Mouse (Mus musculus): ENCODE data around the gene Actr6. TPM values are rescaled to one million over a fixed set of nuclear protein-coding genes. Genes with fewer than 3 reads are reported as not detected.

Actr6 gene
- polyA plus RNA-seq, 1 experiment, result not detected

DNA sequence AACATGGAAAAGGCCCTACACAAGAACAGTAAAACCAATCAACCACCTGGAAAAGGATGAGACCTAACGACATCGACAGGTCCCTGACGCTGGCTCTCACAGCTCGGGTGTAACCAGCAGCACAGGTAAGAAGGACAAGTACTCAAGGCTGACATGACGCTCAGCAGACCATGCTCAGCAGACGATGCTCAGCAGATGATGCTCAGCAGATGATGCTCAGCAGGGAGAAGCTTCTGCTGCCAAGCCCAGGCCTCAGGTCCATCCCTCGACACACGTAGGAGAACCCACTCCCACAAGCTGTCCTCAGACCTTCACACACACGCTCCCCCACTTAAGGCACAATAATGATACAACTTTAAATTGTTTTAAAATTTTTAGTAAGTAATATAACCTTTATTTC is 66.4 kb downstream of the Actr6 start:
- Histone ChIP-seq H3K36me3 (ENCODE audit: control insufficient read depth, insufficient read depth, low read length) (peaks cover 25% of the 10 kb centered on the region), H3K27me3 (ENCODE audit: control insufficient read depth, insufficient read depth, low read length) (no peaks in the 10 kb centered on the region), H3K4me3 (ENCODE audit: low read depth, low read length) (no peak overlapping the region), H3K4me1 (ENCODE audit: control insufficient read depth, insufficient read depth, insufficient read length, low read length) (no peaks in the 10 kb centered on the region), H3K27ac (ENCODE audit: insufficient read depth, low read depth, low read length) (no peak overlapping the region)
- TF ChIP-seq CTCF (IDR thresholded peaks at IDR 0.05; ENCODE audit: extremely low read depth, insufficient read length, insufficient replicate concordance, low read depth, low read length) (no peak), POLR2A (IDR thresholded peaks at IDR 0.05; ENCODE audit: low read depth, low read length) (no peak)
- WGBS, result 86% methylated on average over 9 of the region's 9 CpGs

DNA sequence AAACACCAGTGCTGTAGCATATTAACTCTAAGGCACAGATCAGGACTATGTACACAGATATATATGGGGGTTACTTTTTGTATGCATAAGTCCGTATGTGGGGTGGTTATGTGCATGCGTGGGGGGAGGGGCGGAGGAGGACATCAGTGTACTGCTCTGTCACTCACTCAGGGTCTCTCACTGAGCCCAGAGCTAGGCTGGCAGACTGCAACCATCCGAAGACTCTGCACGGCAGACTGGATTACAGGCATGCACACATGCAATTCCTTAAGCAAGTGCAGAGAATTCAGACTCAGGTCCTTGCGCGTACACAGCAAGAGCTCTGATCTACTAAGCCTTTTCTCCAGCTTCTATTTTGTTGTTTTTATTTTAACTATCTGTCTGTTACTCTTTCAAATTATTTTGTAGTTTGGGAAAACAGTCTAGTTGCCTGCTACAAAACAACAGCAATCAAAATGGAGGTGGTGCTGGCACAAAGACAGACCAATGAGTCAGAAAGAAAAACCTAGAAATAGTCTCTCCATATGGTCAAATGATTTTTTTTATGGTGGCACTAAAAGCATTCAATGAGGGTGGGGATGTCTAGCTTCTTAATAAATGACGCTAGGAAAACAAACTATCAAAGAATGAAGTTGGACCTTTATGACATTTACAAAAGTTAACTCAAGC is 67.0 kb downstream of the Actr6 start:
- Histone ChIP-seq H3K4me1 (ENCODE audit: control insufficient read depth, insufficient read depth, insufficient read length, low read length) (no peaks in the 10 kb centered on the region), H3K4me3 (ENCODE audit: low read depth, low read length) (no peak overlapping the region), H3K27me3 (ENCODE audit: control insufficient read depth, insufficient read depth, low read length) (no peaks in the 10 kb centered on the region), H3K36me3 (ENCODE audit: control insufficient read depth, insufficient read depth, low read length) (peaks cover 25% of the 10 kb centered on the region), H3K27ac (ENCODE audit: insufficient read depth, low read depth, low read length) (no peak overlapping the region)
- WGBS, result 90% methylated on average over 8 of the region's 8 CpGs
- TF ChIP-seq POLR2A (IDR thresholded peaks at IDR 0.05; ENCODE audit: low read depth, low read length), result no peak
- no peak for TF ChIP-seq CTCF (IDR thresholded peaks at IDR 0.05; ENCODE audit: extremely low read depth, insufficient read length, insufficient replicate concordance, low read depth, low read length)

Other genes with a start within 250 kb of the Actr6 start
- gene Nr1h4, start 198.7 kb downstream of the Actr6 start, polyA plus RNA-seq (2012; rRNA removed), result 8.2 and 10.2 TPM in 2 replicates
- gene Slc17a8, start 111.0 kb downstream of the Actr6 start, polyA plus RNA-seq (2012; rRNA removed), result not detected in 2 replicates
- 4.5 and 8.9 TPM in 2 replicates for gene Scyl2, start 46.0 kb downstream of the Actr6 start, polyA plus RNA-seq (2012; rRNA removed)
- gene Uhrf1bp1l, start 12.7 kb upstream of the Actr6 start, polyA plus RNA-seq (2012; rRNA removed), result 3.9 and 11.1 TPM in 2 replicates
- 0.03 and 0.10 TPM in 2 replicates for gene Anks1b, start 141.2 kb upstream of the Actr6 start, polyA plus RNA-seq (2012; rRNA removed)

Data from small intestine, adult 2 months (tissue).